Mouse (Mus musculus): ENCODE measurements at regions not wholly inside any gene's neighbourhood (a gene's known extent, or its start where the extent isn't known, plus 50 kb on each side); places are given as distances from the start of the nearest gene placed in this dataset.
"Not testable (repeated sequence)": the region's sequence is repeated elsewhere in the genome, so short reads cannot be mapped to it uniquely, and the experiment has no call there.

GRCm38 (mm10) chr15:93084967-93085617 is 189.9 kb downstream of the Gxylt1 start:
- Histone ChIP-seq H3K4me3 (no peak overlapping the region), H3K27ac (replicated peaks) (no peak overlapping the region), H3K36me3 (replicated peaks) (no peaks in the 10 kb centered on the region), H3K27me3 (replicated peaks; ENCODE audit: low read depth, poor library complexity, severe bottlenecking) (no peaks in the 10 kb centered on the region), H3K4me1 (peaks cover 8% of the 10 kb centered on the region), H3K9me3 (no peaks in the 10 kb centered on the region)
- 47% methylated on average over 14 of the region's 14 CpGs for WGBS
- peak; percentile 25 for DNase-seq (ENCODE audit: low spot score)

GRCm38 (mm10) chr15:93074070-93074469 is 200.9 kb downstream of the Gxylt1 start:
- no peak overlapping the region for H3K27ac ChIP-seq (replicated peaks)
- no peaks in the 10 kb centered on the region for H3K27me3 ChIP-seq (replicated peaks; ENCODE audit: low read depth, poor library complexity, severe bottlenecking)
- 62% methylated on average over 6 of the region's 6 CpGs for WGBS
- no peak overlapping the region for H3K4me3 ChIP-seq
- H3K36me3 ChIP-seq (replicated peaks) = no peaks in the 10 kb centered on the region
- no peak for DNase-seq (ENCODE audit: low spot score)
- no peaks in the 10 kb centered on the region for H3K9me3 ChIP-seq
- H3K4me1 ChIP-seq = no peaks in the 10 kb centered on the region

- no peaks in the 10 kb centered on the region for H3K36me3 ChIP-seq (replicated peaks)
- H3K4me3 ChIP-seq = no peak overlapping the region
- H3K9me3 ChIP-seq = no peaks in the 10 kb centered on the region
- 83% methylated on average over 10 of the region's 10 CpGs for WGBS
- no peak for DNase-seq (ENCODE audit: low spot score)
- H3K27me3 ChIP-seq (replicated peaks; ENCODE audit: low read depth, poor library complexity, severe bottlenecking) = no peaks in the 10 kb centered on the region
- H3K4me1 ChIP-seq = no peaks in the 10 kb centered on the region
- H3K27ac ChIP-seq (replicated peaks) = no peak overlapping the region
Measured at GRCm38 (mm10) chr15:93062213-93063131, 212.5 kb downstream of the Gxylt1 start.

- Histone ChIP-seq H3K36me3 (replicated peaks) (no peaks in the 10 kb centered on the region), H3K4me1 (no peaks in the 10 kb centered on the region), H3K27ac (replicated peaks) (no peak overlapping the region), H3K9me3 (no peaks in the 10 kb centered on the region), H3K27me3 (replicated peaks; ENCODE audit: low read depth, poor library complexity, severe bottlenecking) (no peaks in the 10 kb centered on the region), H3K4me3 (no peak overlapping the region)
- 89% methylated on average over 3 of the region's 3 CpGs for WGBS
- DNase-seq (ENCODE audit: low spot score) = no peak
Measured at GRCm38 (mm10) chr15:93053471-93053870, 221.5 kb downstream of the Gxylt1 start.

GRCm38 (mm10) chr15:93027185-93027584 is 247.8 kb downstream of the Gxylt1 start:
- H3K4me3 ChIP-seq = no peak overlapping the region
- H3K36me3 ChIP-seq (replicated peaks) = no peaks in the 10 kb centered on the region
- H3K9me3 ChIP-seq = no peaks in the 10 kb centered on the region
- H3K4me1 ChIP-seq = no peaks in the 10 kb centered on the region
- no peak for DNase-seq (ENCODE audit: low spot score)
- 31% methylated on average over 6 of the region's 6 CpGs for WGBS
- no peak overlapping the region for H3K27ac ChIP-seq (replicated peaks)
- no peaks in the 10 kb centered on the region for H3K27me3 ChIP-seq (replicated peaks; ENCODE audit: low read depth, poor library complexity, severe bottlenecking)

GRCm38 (mm10) chr15:93026456-93027078 is 248.4 kb downstream of the Gxylt1 start:
- H3K4me3 ChIP-seq = no peak overlapping the region
- H3K9me3 ChIP-seq = no peaks in the 10 kb centered on the region
- no peak for DNase-seq (ENCODE audit: low spot score)
- 66% methylated on average over 11 of the region's 11 CpGs for WGBS
- H3K27me3 ChIP-seq (replicated peaks; ENCODE audit: low read depth, poor library complexity, severe bottlenecking) = no peaks in the 10 kb centered on the region
- no peaks in the 10 kb centered on the region for H3K4me1 ChIP-seq
- no peaks in the 10 kb centered on the region for H3K36me3 ChIP-seq (replicated peaks)
- H3K27ac ChIP-seq (replicated peaks) = no peak overlapping the region

- no peaks in the 10 kb centered on the region for H3K4me1 ChIP-seq
- no peaks in the 10 kb centered on the region for H3K9me3 ChIP-seq
- no peak overlapping the region for H3K27ac ChIP-seq (replicated peaks)
- no peaks in the 10 kb centered on the region for H3K36me3 ChIP-seq (replicated peaks)
- no peaks in the 10 kb centered on the region for H3K27me3 ChIP-seq (replicated peaks; ENCODE audit: low read depth, poor library complexity, severe bottlenecking)
- WGBS = 85% methylated on average over 9 of the region's 9 CpGs
- no peak overlapping the region for H3K4me3 ChIP-seq
- DNase-seq (ENCODE audit: low spot score) = no peak
Measured at GRCm38 (mm10) chr15:93025791-93026190, 249.2 kb downstream of the Gxylt1 start.

- no peak for DNase-seq (ENCODE audit: low spot score)
- H3K36me3 ChIP-seq (replicated peaks) = no peaks in the 10 kb centered on the region
- WGBS = 81% methylated on average over 6 of the region's 6 CpGs
- H3K4me3 ChIP-seq = no peak overlapping the region
- H3K27me3 ChIP-seq (replicated peaks; ENCODE audit: low read depth, poor library complexity, severe bottlenecking) = no peaks in the 10 kb centered on the region
- no peak overlapping the region for H3K27ac ChIP-seq (replicated peaks)
- no peaks in the 10 kb centered on the region for H3K9me3 ChIP-seq
- no peaks in the 10 kb centered on the region for H3K4me1 ChIP-seq
Measured at GRCm38 (mm10) chr15:93024171-93024570, 250.8 kb downstream of the Gxylt1 start.

- H3K27me3 ChIP-seq (replicated peaks; ENCODE audit: low read depth, poor library complexity, severe bottlenecking) = no peaks in the 10 kb centered on the region
- H3K27ac ChIP-seq (replicated peaks) = no peak overlapping the region
- WGBS = 70% methylated on average over 5 of the region's 5 CpGs
- DNase-seq (ENCODE audit: low spot score) = no peak
- H3K9me3 ChIP-seq = no peaks in the 10 kb centered on the region
- H3K36me3 ChIP-seq (replicated peaks) = no peaks in the 10 kb centered on the region
- H3K4me3 ChIP-seq = no peak overlapping the region
- peaks cover 6% of the 10 kb centered on the region for H3K4me1 ChIP-seq
Measured at GRCm38 (mm10) chr15:93011166-93011565, 263.8 kb downstream of the Gxylt1 start.

GRCm38 (mm10) chr15:93010629-93011028 is 264.4 kb downstream of the Gxylt1 start:
- Histone ChIP-seq H3K36me3 (replicated peaks) (no peaks in the 10 kb centered on the region), H3K27me3 (replicated peaks; ENCODE audit: low read depth, poor library complexity, severe bottlenecking) (no peaks in the 10 kb centered on the region), H3K4me1 (peaks cover 11% of the 10 kb centered on the region), H3K27ac (replicated peaks) (no peak overlapping the region), H3K9me3 (no peaks in the 10 kb centered on the region), H3K4me3 (no peak overlapping the region)
- 38% methylated on average over 2 of the region's 2 CpGs for WGBS
- no peak for DNase-seq (ENCODE audit: low spot score)

GRCm38 (mm10) chr15:93005751-93006231 is 269.2 kb downstream of the Gxylt1 start:
- no peaks in the 10 kb centered on the region for H3K27me3 ChIP-seq (replicated peaks; ENCODE audit: low read depth, poor library complexity, severe bottlenecking)
- H3K36me3 ChIP-seq (replicated peaks) = no peaks in the 10 kb centered on the region
- peaks cover 29% of the 10 kb centered on the region for H3K4me1 ChIP-seq
- no peak overlapping the region for H3K4me3 ChIP-seq
- H3K27ac ChIP-seq (replicated peaks) = no peak overlapping the region; the same call in 1 of the 2 replicates
- no peak for DNase-seq (ENCODE audit: low spot score)
- no peaks in the 10 kb centered on the region for H3K9me3 ChIP-seq
- WGBS = 58% methylated on average over 7 of the region's 7 CpGs

GRCm38 (mm10) chr15:93005186-93005585 is 269.8 kb downstream of the Gxylt1 start:
- not testable (repeated sequence) for H3K36me3 ChIP-seq (replicated peaks); H3K4me3 ChIP-seq; H3K9me3 ChIP-seq; H3K27me3 ChIP-seq (replicated peaks; ENCODE audit: low read depth, poor library complexity, severe bottlenecking); H3K27ac ChIP-seq (replicated peaks); DNase-seq (ENCODE audit: low spot score)
- 93% methylated on average over 5 of the region's 5 CpGs for WGBS
- H3K4me1 ChIP-seq = peaks cover 28% of the 10 kb centered on the region
